Mouse (Mus musculus) small intestine, adult 2 months (tissue): ENCODE measurements at regions not wholly inside any gene's neighbourhood (a gene's known extent, or its start where the extent isn't known, plus 50 kb on each side); places are given as distances from the start of the nearest gene placed in this dataset.
"Not testable (repeated sequence)": the region's sequence is repeated elsewhere in the genome, so short reads cannot be mapped to it uniquely, and the experiment has no call there.

ENCODE experiments used
- H3K27ac ChIP-seq: fragments of 200-500 bp; 2 replicates; pipeline ENCODE4 v1.5.1; 2012; ENCODE audit warnings: low read depth, low read length, control low read depth, inconsistent platforms; ENCODE audit not compliant: insufficient read depth
- H3K27me3 ChIP-seq: fragments of 200-500 bp; 2 replicates; pipeline ENCODE4 v1.6.1; 2012; ENCODE audit warnings: mild to moderate bottlenecking, moderate library complexity, low read length, inconsistent platforms; ENCODE audit not compliant: control insufficient read depth, insufficient read depth
- H3K36me3 ChIP-seq: fragments of 200-500 bp; 2 replicates; pipeline ENCODE4 v1.6.1; 2012; ENCODE audit warnings: mild to moderate bottlenecking, low read length, control low read depth, inconsistent platforms; ENCODE audit not compliant: control insufficient read depth, insufficient read depth
- H3K4me1 ChIP-seq: fragments of 200-500 bp; 2 replicates; pipeline ENCODE4 v1.6.1; 2012; ENCODE audit warnings: low read length, inconsistent platforms, mixed read lengths; ENCODE audit not compliant: control insufficient read depth, insufficient read depth, insufficient read length
- H3K4me3 ChIP-seq: fragments of 200-500 bp; 2 replicates; pipeline ENCODE4 v1.5.1; 2012; ENCODE audit warnings: low read depth, mild to moderate bottlenecking, control low read depth, inconsistent platforms, low read length, moderate library complexity
- CTCF ChIP-seq: fragments of 200-500 bp; IDR thresholded peaks from 2 replicates; pipeline ENCODE4 v1.5.1; 2012; ENCODE audit warnings: low read depth, mild to moderate bottlenecking, control low read depth, inconsistent platforms, low read length, moderate library complexity, mixed read lengths; ENCODE audit not compliant: insufficient replicate concordance, insufficient read length; ENCODE audit errors: extremely low read depth
- POLR2A ChIP-seq: fragments of 200-500 bp; IDR thresholded peaks from 2 replicates; pipeline ENCODE4 v1.6.1; 2012; ENCODE audit warnings: low read depth, mild to moderate bottlenecking, control low read depth, inconsistent platforms, low read length, moderate library complexity
- WGBS: fragments of 180-500 bp; shearing (Covaris S2); methylation state at CpG from one replicate; pipeline ENCODE4 v1.1.7; 2018; 5-methylcytosine and 5-hydroxymethylcytosine counted together

DNA sequence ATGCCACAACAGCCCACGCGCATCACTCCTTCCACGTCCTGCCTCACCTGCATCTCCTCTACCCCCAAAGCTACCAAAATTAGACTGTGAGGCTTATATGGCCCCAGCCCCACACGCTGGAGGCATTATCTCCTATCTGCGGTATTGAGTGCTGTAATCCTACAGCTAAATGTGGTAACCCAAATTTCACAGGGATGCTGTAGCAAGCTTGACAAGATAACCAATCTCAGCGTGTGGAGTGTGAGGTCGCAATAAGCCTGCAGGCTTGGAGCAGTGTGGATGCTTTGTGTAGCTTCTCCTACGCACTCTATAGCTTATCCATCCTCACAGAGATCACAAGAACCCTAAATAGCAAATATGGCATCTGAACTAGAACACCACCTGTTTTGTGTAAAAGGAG, 251.2 kb upstream of the Kcnh8 start:
- no peak overlapping the region for H3K27ac ChIP-seq
- TF ChIP-seq CTCF = no peak
- TF ChIP-seq POLR2A = no peak
- H3K4me1 ChIP-seq = no peaks in the 10 kb centered on the region
- H3K36me3 ChIP-seq = no peaks in the 10 kb centered on the region
- WGBS = 80% methylated on average over 8 of the region's 8 CpGs
- H3K4me3 ChIP-seq = no peak overlapping the region
- no peaks in the 10 kb centered on the region for H3K27me3 ChIP-seq

DNA sequence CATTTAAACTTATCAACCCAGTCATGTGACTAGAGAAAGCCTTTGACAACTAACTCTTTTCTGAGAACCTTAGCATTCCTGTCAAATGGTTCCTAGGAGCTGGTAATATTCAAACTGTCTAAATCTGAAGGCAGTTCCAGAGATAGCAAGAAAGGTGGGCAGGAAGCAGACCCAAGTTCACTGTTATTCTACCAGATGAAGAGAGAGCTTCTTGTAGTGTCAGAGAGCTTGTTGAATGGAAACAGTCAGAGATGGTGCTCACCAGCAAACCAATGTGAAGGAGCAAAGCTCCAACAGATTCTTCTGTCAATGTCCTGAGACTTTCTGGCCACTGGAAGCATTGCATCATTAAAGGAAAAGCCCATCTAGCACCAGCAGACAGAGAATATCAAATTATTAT, 251.8 kb upstream of the Kcnh8 start:
- no peaks in the 10 kb centered on the region for H3K4me1 ChIP-seq
- no peak for TF ChIP-seq CTCF
- no peak for TF ChIP-seq POLR2A
- no peaks in the 10 kb centered on the region for H3K36me3 ChIP-seq
- no peak overlapping the region for H3K27ac ChIP-seq
- no peaks in the 10 kb centered on the region for H3K27me3 ChIP-seq
- no peak overlapping the region for H3K4me3 ChIP-seq

DNA sequence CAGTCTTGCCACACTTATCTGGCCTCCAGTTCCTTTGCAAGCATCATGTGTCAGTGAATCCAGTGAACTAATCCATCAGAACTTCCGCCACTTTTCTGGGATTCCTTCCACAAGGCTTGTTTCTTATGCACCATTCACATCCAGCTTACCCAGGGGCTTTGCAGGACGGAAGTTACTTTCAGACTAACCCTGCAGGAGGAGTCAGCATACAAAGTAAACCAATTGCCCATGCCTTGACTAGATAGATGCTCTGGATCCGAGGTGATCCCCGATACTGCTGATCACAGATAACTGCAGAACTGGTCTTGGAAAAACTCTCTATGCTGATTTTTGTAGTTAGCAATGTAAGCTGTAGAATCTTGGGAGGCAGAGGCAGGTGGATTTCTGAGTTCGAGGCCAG, 252.6 kb upstream of the Kcnh8 start:
- WGBS = 70% methylated on average over 5 of the region's 5 CpGs
- Histone ChIP-seq H3K27ac (no peak overlapping the region), H3K4me1 (no peaks in the 10 kb centered on the region), H3K36me3 (no peaks in the 10 kb centered on the region), H3K27me3 (no peaks in the 10 kb centered on the region), H3K4me3 (no peak overlapping the region)
- TF ChIP-seq POLR2A (no peak), CTCF (no peak)

DNA sequence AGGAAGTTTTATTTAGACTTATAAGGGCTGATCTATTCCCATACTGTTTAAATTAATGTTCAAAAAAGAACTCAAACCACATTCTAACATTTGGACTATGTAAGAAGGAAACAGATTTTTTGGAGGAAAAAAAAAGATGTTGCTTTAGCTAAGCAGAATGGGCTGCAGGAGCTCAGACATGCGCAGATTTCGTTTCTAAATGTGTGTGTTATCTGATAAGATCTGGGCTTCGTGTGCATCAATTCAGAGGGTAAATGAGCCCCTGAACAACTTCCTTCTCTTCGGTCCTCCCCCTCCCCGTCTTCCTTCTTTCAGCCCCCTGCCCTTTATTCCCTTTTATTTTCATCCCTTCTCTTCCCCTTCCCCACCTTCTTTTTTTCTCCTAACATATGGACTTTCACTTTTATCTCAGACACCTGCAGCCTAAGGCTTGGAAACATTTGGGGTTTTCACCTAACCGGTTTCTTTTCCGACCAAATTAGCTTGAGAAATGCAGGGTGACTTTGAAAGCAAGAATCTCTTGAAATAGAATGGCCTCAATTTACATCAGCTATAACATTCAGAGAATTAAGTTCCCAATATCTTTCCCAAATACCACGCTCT, 253.9 kb upstream of the Kcnh8 start:
- Histone ChIP-seq H3K4me1 (no peaks in the 10 kb centered on the region), H3K27me3 (no peaks in the 10 kb centered on the region), H3K36me3 (no peaks in the 10 kb centered on the region), H3K27ac (no peak overlapping the region), H3K4me3 (no peak overlapping the region)
- WGBS = 54% methylated on average over 8 of the region's 8 CpGs
- no peak for TF ChIP-seq POLR2A
- no peak for TF ChIP-seq CTCF

- H3K27me3 ChIP-seq = no peaks in the 10 kb centered on the region
- no peaks in the 10 kb centered on the region for H3K4me1 ChIP-seq
- H3K27ac ChIP-seq = no peak overlapping the region
- TF ChIP-seq CTCF (no peak), POLR2A (no peak)
- H3K4me3 ChIP-seq = no peak overlapping the region
- 64% methylated on average over 1 of the region's 1 CpGs for WGBS
- H3K36me3 ChIP-seq = no peaks in the 10 kb centered on the region
Observed at GRCm38 (mm10) chr17:52320586-52320985, 281.9 kb upstream of the Kcnh8 start.

DNA sequence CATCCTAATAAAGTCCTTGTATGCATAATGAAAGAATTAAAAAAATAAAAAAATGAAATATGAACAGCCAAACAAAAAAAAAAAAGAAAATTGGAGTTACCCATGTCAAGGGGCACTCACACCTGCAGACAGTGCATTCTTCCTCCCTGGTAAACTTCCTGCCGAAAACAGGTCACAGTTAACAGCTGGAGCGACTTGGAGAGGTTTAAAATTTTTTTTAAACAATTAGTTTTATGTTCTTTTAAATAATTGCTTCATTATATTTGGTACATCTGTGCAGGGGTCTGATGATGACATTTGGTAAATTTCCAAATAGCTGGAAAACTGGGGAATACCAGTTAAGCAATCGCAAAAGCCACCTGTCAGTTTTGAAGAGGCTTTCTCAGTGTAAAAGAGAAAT, 285.5 kb upstream of the Kcnh8 start:
- Histone ChIP-seq H3K4me1 (no peaks in the 10 kb centered on the region), H3K27me3 (no peaks in the 10 kb centered on the region), H3K27ac (no peak overlapping the region), H3K36me3 (no peaks in the 10 kb centered on the region), H3K4me3 (no peak overlapping the region)
- no peak for TF ChIP-seq POLR2A
- TF ChIP-seq CTCF = no peak
- 74% methylated on average over 3 of the region's 3 CpGs for WGBS

GRCm38 (mm10) chr17:52315879-52316278, 286.6 kb upstream of the Kcnh8 start:
- H3K4me1 ChIP-seq = no peaks in the 10 kb centered on the region
- TF ChIP-seq POLR2A = no peak
- TF ChIP-seq CTCF = no peak
- no peaks in the 10 kb centered on the region for H3K27me3 ChIP-seq
- no peak overlapping the region for H3K27ac ChIP-seq
- H3K36me3 ChIP-seq = no peaks in the 10 kb centered on the region
- 90% methylated on average over 2 of the region's 2 CpGs for WGBS
- H3K4me3 ChIP-seq = no peak overlapping the region

- not testable (repeated sequence) for H3K4me3 ChIP-seq, H3K27me3 ChIP-seq, H3K4me1 ChIP-seq, H3K27ac ChIP-seq, H3K36me3 ChIP-seq
- 30% methylated on average over 2 of the region's 2 CpGs for WGBS
Observed at GRCm38 (mm10) chr17:52315456-52315855, 287.1 kb upstream of the Kcnh8 start.
